Mouse (Mus musculus) cerebellum, adult 8-10 months (tissue): ENCODE results near the gene Itpripl2.

Experiments used
- DNase-seq: peaks from one replicate; pipeline ENCODE4 v3.0.0; 2022

Itpripl2 gene

DNA sequence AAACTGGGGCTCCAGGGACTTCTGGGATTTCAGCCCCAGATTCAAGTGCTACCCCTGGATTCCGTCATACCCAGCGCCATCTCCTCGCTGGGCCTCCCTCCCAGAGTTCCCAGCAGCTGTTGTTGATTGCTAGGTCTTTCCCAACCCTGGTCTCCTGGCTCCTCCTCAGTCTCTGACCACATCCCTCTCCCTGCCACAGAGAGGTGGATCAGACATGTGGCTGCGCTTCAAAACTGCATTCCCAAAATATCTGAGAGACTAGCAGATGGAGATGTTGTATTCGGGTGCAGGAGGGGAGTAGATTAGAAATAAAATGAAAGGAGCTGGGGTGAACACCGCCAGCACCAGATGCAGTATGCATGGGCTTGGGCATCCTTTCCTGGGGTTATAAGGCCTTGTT is 50.2 kb downstream of the Itpripl2 start:
- DNase-seq: no peak

DNA sequence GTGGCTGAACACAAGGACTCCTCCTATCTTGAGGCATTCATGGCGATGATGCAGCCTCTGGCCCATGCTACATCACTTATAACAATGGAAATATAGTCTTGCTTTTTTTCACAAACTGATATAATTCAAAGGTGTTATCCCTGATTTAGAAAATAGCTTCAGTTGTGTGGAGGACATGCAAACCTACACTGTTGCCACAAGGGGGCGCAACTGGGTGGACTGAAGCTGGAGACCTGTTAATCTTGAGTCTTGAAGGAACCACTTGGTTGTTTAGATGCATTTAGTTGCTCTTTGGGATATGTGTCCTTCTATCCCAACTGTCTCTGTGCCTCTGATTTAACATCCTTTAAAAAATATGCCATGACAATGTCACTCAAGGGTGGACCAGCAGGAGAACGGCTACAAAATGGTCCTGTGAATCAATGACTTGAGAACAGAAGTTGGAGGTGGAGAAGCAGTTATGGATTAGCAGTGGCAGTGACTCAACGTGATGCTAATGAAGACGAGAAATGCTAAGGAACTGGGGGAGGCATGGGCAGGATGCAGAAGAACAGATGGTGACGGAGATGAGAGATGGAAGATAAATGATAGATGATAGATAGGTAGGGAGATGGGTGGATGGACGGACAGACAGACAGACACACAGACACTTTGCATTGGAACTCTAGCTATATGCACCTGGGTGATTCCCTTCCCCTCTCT is 54.5 kb downstream of the Itpripl2 start:
- DNase-seq: no peak
